Comparison of ENCODE assay signal across 10 mouse cellular contexts in genomic region chr7:4842077-4842476, GRCm38 (mm10). TPM values are rescaled to one million over a fixed set of nuclear protein-coding genes. Genes with fewer than 3 reads are reported as not detected.
DNase-seq lines count a peak whose midpoint lies in the region; ATAC-seq and TF ChIP-seq lines count a peak whose summit lies in the region.
"Had no signal": no experiment of that assay in that cellular context is flagged by ENCODE, and none has a peak within 500 bp of the region (broad histone marks: within the 10 kb centered on the region; RNA-seq: fewer than 3 reads in every experiment).

No protein-coding gene starts in this region.

- TF ChIP-seq CTCF in forebrain, postnatal 0 days (IDR thresholded peaks at IDR 0.05; ENCODE audit: low read depth), result no peak
- no peak for TF ChIP-seq CTCF in olfactory bulb, adult 2 months (IDR thresholded peaks at IDR 0.05; ENCODE audit: insufficient read depth, low read depth, low read length)

- H3K36me3 ChIP-seq in kidney, embryonic 15.5 days, result no peaks in the 10 kb centered on the region
- no peaks in the 10 kb centered on the region for H3K36me3 ChIP-seq in forebrain, postnatal 0 days (ENCODE audit: insufficient read depth)
- H3K36me3 ChIP-seq: liver, embryonic 12.5 days had no signal

- no peaks in the 10 kb centered on the region for H3K9me3 ChIP-seq in kidney, embryonic 15.5 days (replicated peaks)
- H3K9me3 ChIP-seq in forebrain, postnatal 0 days (ENCODE audit: low read length), result no peaks in the 10 kb centered on the region
- H3K9me3 ChIP-seq: liver, embryonic 12.5 days had no signal

- H3K27ac ChIP-seq in kidney, embryonic 15.5 days, result no peak overlapping the region
- peak overlapping the region; percentile 82; the same call in 1 of the 2 replicates for H3K27ac ChIP-seq in forebrain, postnatal 0 days (ENCODE audit: low read depth, low read length)
- H3K27ac ChIP-seq in olfactory bulb, adult 2 months (ENCODE audit: insufficient read depth, low read depth, low read length), result peak overlapping the region; percentile 9; the same call in 1 of the 2 replicates
- H3K27ac ChIP-seq: liver, embryonic 12.5 days had no signal

- peaks cover 81% of the 10 kb centered on the region for H3K27me3 ChIP-seq in kidney, embryonic 15.5 days
- H3K27me3 ChIP-seq in forebrain, postnatal 0 days (ENCODE audit: insufficient read depth, low read length), result no peaks in the 10 kb centered on the region

- H3K9ac ChIP-seq in kidney, embryonic 15.5 days, result no peak overlapping the region
- 0 out of 2 replicates have a peak overlapping the region, but pooled peaks have one; percentile 63 for H3K9ac ChIP-seq in forebrain, postnatal 0 days
- H3K9ac ChIP-seq: liver, embryonic 12.5 days had no signal

- H3K4me2 ChIP-seq in kidney, embryonic 15.5 days, result no peak overlapping the region
- peak overlapping the region; percentile 87 for H3K4me2 ChIP-seq in forebrain, postnatal 0 days (ENCODE audit: low read depth)

- intact Hi-C loops in left cerebral cortex, postnatal 14 days (cut with DNase I), result loop anchor here (5.0 kb wide), 1 partner anchor 80 kb away; the partner anchor contains the start of gene Nat14

- ATAC-seq in kidney, embryonic 15.5 days (replicated peaks; ENCODE audit: low FRiP score), result no peak
- ATAC-seq in forebrain, postnatal 0 days, result peak; percentile 3; the same call in 1 of the 2 replicates
- no peak for ATAC-seq in CD4-positive, CD25-positive, alpha-beta regulatory T cell, adult 4 months
- ATAC-seq: liver, embryonic 12.5 days had no signal

- H3K4me3 ChIP-seq in kidney, embryonic 15.5 days (replicated peaks), result 0 out of 2 replicates have a peak overlapping the region, but pooled peaks have one; percentile 50
- peak overlapping the region; percentile 55 for H3K4me3 ChIP-seq in forebrain, postnatal 0 days (ENCODE audit: low read depth, low read length)
- H3K4me3 ChIP-seq in olfactory bulb, adult 2 months (ENCODE audit: insufficient read depth, low read depth, low read length), result peak overlapping the region; percentile 76
- H3K4me3 ChIP-seq: liver, embryonic 12.5 days had no signal

- no peak for DNase-seq in kidney, postnatal 14 days
- peak; percentile 36 for DNase-seq in forebrain, postnatal 0 days
- peak; percentile 45 to 66 for DNase-seq in left cerebral cortex, postnatal 14 days (ENCODE audit: low spot score in 2 of 2)
- DNase-seq in urinary bladder, adult 18-20 months (ENCODE audit: low spot score in 2 of 2), result no peak
- DNase-seq in adrenal gland, postnatal 36 days, result no peak
- DNase-seq: heart, postnatal 4 days had no signal

- no peak for TF ChIP-seq POLR2A in olfactory bulb, adult 2 months (IDR thresholded peaks at IDR 0.05; ENCODE audit: insufficient read depth, low read depth, low read length)

- WGBS in kidney, embryonic 15.5 days, result 59% methylated on average over 5 of the region's 5 CpGs
- WGBS in forebrain, postnatal 0 days, result 44% methylated on average over 5 of the region's 5 CpGs
- WGBS in olfactory bulb, adult 2 months, result 42% methylated on average over 5 of the region's 5 CpGs

- peaks cover 35% of the 10 kb centered on the region for H3K4me1 ChIP-seq in kidney, embryonic 15.5 days
- 0 out of 2 replicates have a peak, but pooled peaks cover 15% of the 10 kb centered on the region for H3K4me1 ChIP-seq in forebrain, postnatal 0 days (ENCODE audit: insufficient read depth)
- H3K4me1 ChIP-seq in olfactory bulb, adult 2 months (ENCODE audit: control insufficient read depth, insufficient read depth, low read length), result peaks cover 17% of the 10 kb centered on the region

RNA-seq across cellular contexts. Expression of gene Shisa7, which starts 2.4 kb away (rescaled TPM):
- polyA plus RNA-seq in kidney, embryonic 15.5 days (2015; fragmentation: Nextera tagmentation; extraction: Ambion mirVana), result 0.84 and 0.96 TPM in 2 replicates
- total RNA-seq in forebrain, postnatal 0 days (2014; rRNA removed), result 52.4 and 66.6 TPM in 2 replicates
- 6.8 and 9.4 TPM in 2 replicates for polyA plus RNA-seq in forebrain, postnatal 0 days (2015; fragmentation: Nextera tagmentation; extraction: Ambion mirVana)
- 100 to 1,000 TPM; 116 to 133 TPM for total RNA-seq in left cerebral cortex, postnatal 14 days (2021)
- 146 TPM in 1 of 2 replicates, not detected in the other for polyA plus RNA-seq in olfactory bulb, adult 2 months (2012; ENCODE audit: insufficient read depth, insufficient read length, low replicate concordance, missing spikeins)
- total RNA-seq in adrenal gland, postnatal 36 days (2021), result under 1 TPM; 0.86 to 0.93 TPM
- polyA plus RNA-seq in CD4-positive, CD25-positive, alpha-beta regulatory T cell, adult 4 months (2017; shearing (Covaris generic)), result under 1 TPM in 1 of 2 experiments, not detected in 1; 0.11 TPM
- polyA plus RNA-seq: liver, embryonic 12.5 days had no signal

RNA-seq across cellular contexts. Expression of gene Isoc2b, which starts 28.0 kb away (rescaled TPM):
- 6.1 and 7.2 TPM in 2 replicates for polyA plus RNA-seq in kidney, embryonic 15.5 days (2015; fragmentation: Nextera tagmentation; extraction: Ambion mirVana)
- total RNA-seq in forebrain, postnatal 0 days (2014; rRNA removed), result 2.5 and 6.6 TPM in 2 replicates
- 3.5 and 3.7 TPM in 2 replicates for polyA plus RNA-seq in forebrain, postnatal 0 days (2015; fragmentation: Nextera tagmentation; extraction: Ambion mirVana)
- total RNA-seq in left cerebral cortex, postnatal 14 days (2021), result 1 to 10 TPM; 4.6 to 5.0 TPM
- not detected in 2 replicates for polyA plus RNA-seq in olfactory bulb, adult 2 months (2012; ENCODE audit: insufficient read depth, insufficient read length, low replicate concordance, missing spikeins)
- 10 to 100 TPM in 1 of 2 experiments, 1 to 10 TPM in 1; 9.2 to 23.4 TPM for total RNA-seq in adrenal gland, postnatal 36 days (2021)
- 10 to 100 TPM; 29.1 to 47.3 TPM for polyA plus RNA-seq in CD4-positive, CD25-positive, alpha-beta regulatory T cell, adult 4 months (2017; shearing (Covaris generic))

RNA-seq across cellular contexts. Expression of gene Ube2s, which starts 29.7 kb away (rescaled TPM):
- polyA plus RNA-seq in kidney, embryonic 15.5 days (2015; fragmentation: Nextera tagmentation; extraction: Ambion mirVana), result 384 and 386 TPM in 2 replicates
- 300 and 347 TPM in 2 replicates for total RNA-seq in forebrain, postnatal 0 days (2014; rRNA removed)
- polyA plus RNA-seq in forebrain, postnatal 0 days (2015; fragmentation: Nextera tagmentation; extraction: Ambion mirVana), result 232 and 259 TPM in 2 replicates
- 100 to 1,000 TPM; 115 to 145 TPM for total RNA-seq in left cerebral cortex, postnatal 14 days (2021)
- not detected in 2 replicates for polyA plus RNA-seq in olfactory bulb, adult 2 months (2012; ENCODE audit: insufficient read depth, insufficient read length, low replicate concordance, missing spikeins)
- total RNA-seq in adrenal gland, postnatal 36 days (2021), result 100 to 1,000 TPM; 123 to 125 TPM
- polyA plus RNA-seq in CD4-positive, CD25-positive, alpha-beta regulatory T cell, adult 4 months (2017; shearing (Covaris generic)), result 10 to 100 TPM; 25.0 to 25.3 TPM

RNA-seq across cellular contexts. Expression of gene Isoc2a, which starts 34.9 kb away (rescaled TPM):
- polyA plus RNA-seq in kidney, embryonic 15.5 days (2015; fragmentation: Nextera tagmentation; extraction: Ambion mirVana), result 0.93 and 1.2 TPM in 2 replicates
- 4.8 and 4.9 TPM in 2 replicates for total RNA-seq in forebrain, postnatal 0 days (2014; rRNA removed)
- 0.26 and 0.39 TPM in 2 replicates for polyA plus RNA-seq in forebrain, postnatal 0 days (2015; fragmentation: Nextera tagmentation; extraction: Ambion mirVana)
- 1 to 10 TPM; 7.5 to 8.6 TPM for total RNA-seq in left cerebral cortex, postnatal 14 days (2021)
- not detected in 2 replicates for polyA plus RNA-seq in olfactory bulb, adult 2 months (2012; ENCODE audit: insufficient read depth, insufficient read length, low replicate concordance, missing spikeins)
- 10 to 100 TPM; 23.5 to 47.3 TPM for total RNA-seq in adrenal gland, postnatal 36 days (2021)
- under 1 TPM; 0.35 to 0.47 TPM for polyA plus RNA-seq in CD4-positive, CD25-positive, alpha-beta regulatory T cell, adult 4 months (2017; shearing (Covaris generic))

RNA-seq across cellular contexts. Expression of gene Rpl28, which starts 49.4 kb away (rescaled TPM):
- polyA plus RNA-seq in kidney, embryonic 15.5 days (2015; fragmentation: Nextera tagmentation; extraction: Ambion mirVana), result 391 and 408 TPM in 2 replicates
- 161 and 191 TPM in 2 replicates for total RNA-seq in forebrain, postnatal 0 days (2014; rRNA removed)
- 313 and 332 TPM in 2 replicates for polyA plus RNA-seq in forebrain, postnatal 0 days (2015; fragmentation: Nextera tagmentation; extraction: Ambion mirVana)
- 100 to 1,000 TPM; 480 to 489 TPM for total RNA-seq in left cerebral cortex, postnatal 14 days (2021)
- not detected in 2 replicates for polyA plus RNA-seq in olfactory bulb, adult 2 months (2012; ENCODE audit: insufficient read depth, insufficient read length, low replicate concordance, missing spikeins)
- total RNA-seq in adrenal gland, postnatal 36 days (2021), result 1,000 to 10,000 TPM in 1 of 2 experiments, 100 to 1,000 TPM in 1; 989 to 1,001 TPM
- polyA plus RNA-seq in CD4-positive, CD25-positive, alpha-beta regulatory T cell, adult 4 months (2017; shearing (Covaris generic)), result 100 to 1,000 TPM; 446 to 574 TPM

Comparison
In these comparisons a context has a peak if more than half of its experiments do, and no peak if none do; other contexts are left out.
1. DNase-seq: peak in forebrain, postnatal 0 days (single experiment) and left cerebral cortex, postnatal 14 days (2 of 2); none in kidney, postnatal 14 days (single experiment), urinary bladder, adult 18-20 months (0 of 2) and adrenal gland, postnatal 36 days (0 of 2).
2. Peak in every context shown above with its lines, with median percentiles within 50 percentile points of each other: H3K4me3 ChIP-seq.